Mouse (Mus musculus): ENCODE data around the gene Mpi. TPM values are rescaled to one million over a fixed set of nuclear protein-coding genes. Genes with fewer than 3 reads are reported as not detected.

Mpi gene
- polyA plus RNA-seq, 1 experiment, result 73.3 TPM

DNA sequence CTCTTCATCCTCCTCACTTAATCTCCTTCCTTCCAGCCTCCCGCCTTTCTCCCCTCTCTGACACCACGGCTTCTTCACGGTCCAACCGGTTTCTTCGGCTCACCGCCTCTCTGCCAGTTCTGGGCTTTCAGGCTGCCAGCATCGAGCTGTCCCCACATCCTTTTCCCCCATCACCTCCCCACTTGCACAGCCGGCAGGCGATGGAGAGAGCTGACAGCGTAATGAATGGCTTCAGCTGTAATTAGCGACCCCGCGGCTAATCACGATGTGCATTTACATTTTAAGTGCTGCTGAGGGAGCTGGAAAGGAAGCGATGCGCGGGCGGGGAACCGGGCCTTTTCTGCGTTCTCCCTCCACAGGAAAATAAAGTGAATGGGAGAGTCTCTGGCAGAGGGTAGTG is 50.7 kb downstream of the Mpi start:
- TF ChIP-seq CTCF (IDR thresholded peaks at IDR 0.05; ENCODE audit: borderline replicate concordance, extremely low read depth, insufficient read depth, insufficient read length) (no peak), POLR2A (IDR thresholded peaks at IDR 0.05; ENCODE audit: borderline replicate concordance, extremely low read depth, insufficient read depth, insufficient read length, poor library complexity, severe bottlenecking) (no peak)
- peak; percentile 98 for DNase-seq (ENCODE audit: low read depth)

DNA sequence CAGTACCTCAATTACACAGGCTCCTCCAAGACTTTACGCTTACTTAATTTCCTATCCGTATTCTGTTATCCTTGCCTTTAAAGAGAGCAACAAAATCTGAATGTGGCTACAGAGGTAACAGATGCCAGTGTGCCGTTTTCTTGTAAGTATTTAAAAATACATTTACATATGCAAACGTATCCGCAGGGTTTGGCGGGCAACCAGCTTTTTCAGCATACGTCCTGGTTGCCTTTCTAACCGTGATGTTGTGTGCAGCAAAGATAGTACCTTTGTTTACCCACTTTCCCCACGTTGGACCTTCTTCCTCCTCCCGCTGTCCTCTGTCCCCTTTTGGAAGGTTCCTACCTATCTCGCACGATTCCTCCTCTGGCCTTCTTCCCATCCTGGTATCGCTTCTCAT is 51.1 kb downstream of the Mpi start:
- TF ChIP-seq POLR2A (IDR thresholded peaks at IDR 0.05; ENCODE audit: borderline replicate concordance, extremely low read depth, insufficient read depth, insufficient read length, poor library complexity, severe bottlenecking) (no peak), CTCF (IDR thresholded peaks at IDR 0.05; ENCODE audit: borderline replicate concordance, extremely low read depth, insufficient read depth, insufficient read length) (no peak)
- DNase-seq (ENCODE audit: low read depth), result peak; percentile 86

DNA sequence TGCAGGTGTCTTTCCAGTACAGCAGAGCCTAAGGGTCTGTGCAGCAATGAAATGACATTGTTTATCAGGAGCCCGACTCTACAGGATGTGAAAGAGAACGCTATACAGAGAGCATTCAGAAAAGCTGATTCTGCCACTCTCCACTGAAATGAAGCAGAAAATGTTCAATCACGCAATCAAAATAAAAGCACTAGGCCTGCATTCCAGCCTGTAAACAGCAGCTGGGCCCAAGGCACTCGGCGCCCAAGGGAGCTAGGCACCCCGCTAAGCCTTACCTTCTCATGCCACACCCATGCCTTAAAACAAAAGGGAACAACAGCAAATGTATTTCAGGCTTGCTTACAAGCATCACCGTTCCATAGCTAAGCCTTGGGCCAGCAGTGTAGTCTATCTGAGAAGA is 54.0 kb downstream of the Mpi start:
- TF ChIP-seq POLR2A (IDR thresholded peaks at IDR 0.05; ENCODE audit: borderline replicate concordance, extremely low read depth, insufficient read depth, insufficient read length, poor library complexity, severe bottlenecking) (no peak), CTCF (IDR thresholded peaks at IDR 0.05; ENCODE audit: borderline replicate concordance, extremely low read depth, insufficient read depth, insufficient read length) (no peak)
- DNase-seq (ENCODE audit: low read depth), result peak; percentile 53

DNA sequence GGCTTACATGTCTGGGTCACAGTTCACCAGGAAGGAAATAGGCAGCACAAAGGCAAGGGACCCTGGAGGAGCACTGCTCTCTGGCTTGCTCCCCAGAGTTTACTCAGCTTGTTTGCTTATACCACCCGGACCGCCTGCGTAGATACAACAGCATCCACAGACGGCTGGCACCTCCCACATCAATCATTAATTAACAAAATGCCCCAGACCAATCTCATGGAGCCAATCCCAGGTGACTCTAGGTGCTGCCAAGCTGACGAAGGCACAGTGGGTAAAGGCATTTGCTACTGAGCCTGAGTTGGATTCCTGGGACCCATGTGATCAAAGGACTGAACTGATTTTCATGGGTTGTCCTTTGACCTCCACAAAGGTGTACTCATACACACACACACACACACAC is 55.3 kb downstream of the Mpi start:
- no peak for DNase-seq (ENCODE audit: low read depth)
- TF ChIP-seq POLR2A (IDR thresholded peaks at IDR 0.05; ENCODE audit: borderline replicate concordance, extremely low read depth, insufficient read depth, insufficient read length, poor library complexity, severe bottlenecking), result no peak
- TF ChIP-seq CTCF (IDR thresholded peaks at IDR 0.05; ENCODE audit: borderline replicate concordance, extremely low read depth, insufficient read depth, insufficient read length), result no peak

DNA sequence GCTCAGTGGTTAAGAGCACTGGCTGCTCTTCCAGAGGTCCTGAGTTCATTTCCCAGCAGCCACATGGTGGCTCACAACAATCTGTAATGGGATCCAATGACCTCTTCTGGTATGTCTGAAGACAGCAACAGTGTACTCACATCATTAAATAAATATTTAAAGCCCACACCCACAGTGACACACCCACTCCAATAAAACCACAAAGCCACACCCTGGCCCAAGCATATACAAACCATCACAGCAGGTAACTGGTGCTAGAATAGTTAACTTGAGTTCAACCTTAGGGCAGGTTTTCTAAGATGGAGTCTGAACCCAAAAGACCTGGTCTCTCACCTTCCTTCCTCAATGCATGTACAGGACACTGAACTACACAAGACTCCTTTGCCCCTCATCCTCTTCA is 57.6 kb downstream of the Mpi start:
- TF ChIP-seq CTCF (IDR thresholded peaks at IDR 0.05; ENCODE audit: borderline replicate concordance, extremely low read depth, insufficient read depth, insufficient read length), result no peak
- no peak for TF ChIP-seq POLR2A (IDR thresholded peaks at IDR 0.05; ENCODE audit: borderline replicate concordance, extremely low read depth, insufficient read depth, insufficient read length, poor library complexity, severe bottlenecking)

More for the DNA sequence above, 57.6 kb downstream of the Mpi start:
- DNase-seq (ENCODE audit: low read depth), result no peak

Other genes with a start within 250 kb of the Mpi start
- gene Ppcdc, start 112.6 kb downstream of the Mpi start, polyA plus RNA-seq (2012; rRNA removed), result 17.9 and 21.1 TPM in 2 replicates
- 222 and 241 TPM in 2 replicates for gene Scamp5, start 84.7 kb downstream of the Mpi start, polyA plus RNA-seq (2012; rRNA removed)
- gene Rpp25, start 48.7 kb downstream of the Mpi start, polyA plus RNA-seq (2012; rRNA removed), result 8.2 and 12.1 TPM in 2 replicates
- gene Cox5a, start 31.5 kb downstream of the Mpi start, polyA plus RNA-seq (2012; rRNA removed), result 320 and 341 TPM in 2 replicates
- 12.1 and 12.2 TPM in 2 replicates for gene Fam219b, start 15.2 kb downstream of the Mpi start, polyA plus RNA-seq (2012; rRNA removed)
- gene Scamp2, start 8.2 kb upstream of the Mpi start, polyA plus RNA-seq (2012; rRNA removed), result 65.2 and 89.4 TPM in 2 replicates
- gene Ulk3, start 36.7 kb upstream of the Mpi start, polyA plus RNA-seq (2012; rRNA removed), result 38.8 and 42.1 TPM in 2 replicates
- 0.29 and 0.49 TPM in 2 replicates for gene Cplx3, start 53.5 kb upstream of the Mpi start, polyA plus RNA-seq (2012; rRNA removed)
- gene Lman1l, start 68.0 kb upstream of the Mpi start, polyA plus RNA-seq (2012; rRNA removed), result 0.04 and 0.12 TPM in 2 replicates
- 84.6 and 138 TPM in 2 replicates for gene Csk, start 100.9 kb upstream of the Mpi start, polyA plus RNA-seq (2012; rRNA removed)
- gene Cyp1a2, start 130.9 kb upstream of the Mpi start, polyA plus RNA-seq (2012; rRNA removed), result not detected in 2 replicates
- 0.13 and 0.14 TPM in 2 replicates for gene Cyp1a1, start 135.2 kb upstream of the Mpi start, polyA plus RNA-seq (2012; rRNA removed)
- 24.1 and 27.0 TPM in 2 replicates for gene Edc3, start 155.8 kb upstream of the Mpi start, polyA plus RNA-seq (2012; rRNA removed)
- 153 and 188 TPM in 2 replicates for gene Clk3, start 213.1 kb upstream of the Mpi start, polyA plus RNA-seq (2012; rRNA removed)